Mouse (Mus musculus) cortical plate, adult 2 months (tissue): ENCODE measurements around the gene Uxs1.

ENCODE experiments used
- CTCF ChIP-seq: fragments of 200-500 bp; IDR thresholded peaks from 2 replicates; pipeline ENCODE4 v1.5.1; 2011; ENCODE audit warnings: mild to moderate bottlenecking, control low read depth, low read length; ENCODE audit not compliant: insufficient read depth; ENCODE audit errors: extremely low read depth
- POLR2A ChIP-seq: fragments of 200-500 bp; IDR thresholded peaks from 2 replicates; pipeline ENCODE4 v1.6.1; 2011; ENCODE audit warnings: mild to moderate bottlenecking, low read length, control low read depth; ENCODE audit not compliant: insufficient read depth; ENCODE audit errors: extremely low read depth

GRCm38 (mm10) chr1:43858988-43859387, 31.4 kb upstream of the Uxs1 start:
- TF ChIP-seq CTCF (no peak), POLR2A (no peak)
